Mouse (Mus musculus) limb, embryonic 13.5 days (tissue): ENCODE results near the gene Rap1b. TPM values are rescaled to one million over a fixed set of nuclear protein-coding genes. Genes with fewer than 3 reads are reported as not detected.

Source experiments
- ATAC-seq: fragments of 200-750 bp; cut with Nextera tagmentation; 2 replicates; pipeline ENCODE4 v1.8.0; 2017; ENCODE audit warnings: low read depth, moderate number of reproducible peaks, moderate TSS enrichment; ENCODE audit not compliant: low FRiP score
- H3K27ac ChIP-seq: fragments of 300-500 bp; sonication (generic); 2 replicates; pipeline ENCODE4 v1.5.1; 2015; ENCODE audit warnings: inconsistent platforms, mild to moderate bottlenecking, moderate library complexity
- H3K27me3 ChIP-seq: fragments of 300-500 bp; sonication (generic); 2 replicates; pipeline ENCODE4 v1.6.1; 2015; ENCODE audit warnings: mild to moderate bottlenecking, inconsistent platforms
- H3K36me3 ChIP-seq: fragments of 300-500 bp; sonication (generic); 2 replicates; pipeline ENCODE4 v1.6.1; 2015; ENCODE audit warnings: inconsistent platforms, mild to moderate bottlenecking, moderate library complexity
- H3K4me1 ChIP-seq: fragments of 300-500 bp; sonication (generic); 2 replicates; pipeline ENCODE4 v1.6.1; 2015; ENCODE audit warnings: inconsistent platforms
- H3K4me2 ChIP-seq: fragments of 300-500 bp; sonication (generic); replicated peaks from 2 replicates; pipeline ENCODE4 v1.6.1; 2015; ENCODE audit warnings: inconsistent platforms, mild to moderate bottlenecking, moderate library complexity
- H3K4me3 ChIP-seq: fragments of 300-500 bp; sonication (generic); 2 replicates; pipeline ENCODE4 v1.5.1; 2015; ENCODE audit warnings: moderate library complexity, mild to moderate bottlenecking, inconsistent platforms
- H3K9ac ChIP-seq: fragments of 300-500 bp; sonication (generic); 2 replicates; pipeline ENCODE4 v1.6.1; 2015; ENCODE audit warnings: mild to moderate bottlenecking, inconsistent platforms
- H3K9me3 ChIP-seq: fragments of 300-500 bp; sonication (generic); 2 replicates; pipeline ENCODE4 v1.6.1; 2016; ENCODE audit warnings: inconsistent platforms
- WGBS: fragments of 180-500 bp; shearing (Covaris S2); methylation state at CpG from one replicate; pipeline ENCODE4 v1.1.7; 2015; 5-methylcytosine and 5-hydroxymethylcytosine counted together
- polyA plus RNA-seq: library from polyadenylated mRNA; unstranded; fragments of >200 nt; fragmentation: Nextera tagmentation; extraction: Ambion mirVana; gene quantifications from 2 replicates; pipeline ENCODE4 v1.2.1, GENCODE M21; 2015

The Rap1b gene
- polyA plus RNA-seq, 1 experiment from 2014 or later = 173 TPM

DNA sequence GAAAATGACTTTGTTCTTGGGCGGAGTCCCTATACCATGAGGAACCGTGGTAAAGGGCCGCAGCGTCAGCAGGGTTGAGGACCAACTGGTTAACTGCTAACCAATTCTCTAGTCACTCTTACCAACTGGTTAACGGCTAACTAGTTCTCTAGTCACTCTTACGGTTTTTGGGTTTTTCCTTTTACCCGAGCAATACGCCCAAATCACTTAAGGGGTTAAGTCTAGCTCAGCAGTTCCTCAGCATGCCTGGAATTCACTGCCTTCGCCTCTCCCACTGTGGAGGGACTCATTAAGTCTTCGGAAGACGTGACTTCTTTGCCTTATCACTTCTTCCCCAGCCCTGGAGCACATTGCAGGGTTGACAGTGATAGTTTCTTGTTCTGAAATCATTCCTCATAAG is 35.3 kb downstream of the Rap1b start:
- no peak for ATAC-seq
- no peaks in the 10 kb centered on the region for H3K27me3 ChIP-seq
- H3K4me1 ChIP-seq = peaks cover 16% of the 10 kb centered on the region
- no peak overlapping the region for H3K9ac ChIP-seq
- peaks cover 36% of the 10 kb centered on the region for H3K36me3 ChIP-seq
- no peaks in the 10 kb centered on the region for H3K9me3 ChIP-seq
- WGBS = 79% methylated on average over 11 of the region's 11 CpGs
- no peak overlapping the region for H3K4me2 ChIP-seq
- no peak overlapping the region for H3K27ac ChIP-seq
- no peak overlapping the region for H3K4me3 ChIP-seq

DNA sequence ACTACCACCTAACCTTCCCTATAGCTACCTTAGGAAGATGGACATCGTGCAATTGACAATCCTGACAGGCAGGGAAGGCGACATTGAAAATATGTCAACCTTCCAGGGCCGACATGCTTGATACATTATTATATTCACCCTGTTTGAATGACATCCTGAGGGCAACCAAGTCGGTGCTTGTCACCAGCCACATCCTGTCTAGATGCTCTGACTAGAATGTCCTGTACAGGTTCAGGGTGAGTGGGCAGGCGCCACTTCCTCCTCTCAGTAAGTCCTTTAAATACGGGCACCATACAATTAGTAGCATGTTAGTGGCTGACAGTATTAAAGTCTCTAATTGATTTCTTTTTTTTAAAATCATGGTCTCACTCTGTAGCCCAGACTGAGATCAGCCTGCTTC is 37.8 kb downstream of the Rap1b start:
- no peak overlapping the region for H3K9ac ChIP-seq
- H3K4me1 ChIP-seq = peaks cover 16% of the 10 kb centered on the region
- no peaks in the 10 kb centered on the region for H3K27me3 ChIP-seq
- H3K4me3 ChIP-seq = no peak overlapping the region
- no peak overlapping the region for H3K4me2 ChIP-seq
- H3K36me3 ChIP-seq = peaks cover 21% of the 10 kb centered on the region
- H3K27ac ChIP-seq = no peak overlapping the region
- no peaks in the 10 kb centered on the region for H3K9me3 ChIP-seq
- 81% methylated on average over 6 of the region's 6 CpGs for WGBS
- no peak for ATAC-seq

- no peak for ATAC-seq
- Histone ChIP-seq H3K9ac (no peak overlapping the region), H3K4me1 (peaks cover 16% of the 10 kb centered on the region), H3K36me3 (peaks cover 2% of the 10 kb centered on the region; the same call in 1 of the 2 replicates), H3K4me2 (no peak overlapping the region), H3K27ac (no peak overlapping the region), H3K9me3 (no peaks in the 10 kb centered on the region), H3K27me3 (no peaks in the 10 kb centered on the region), H3K4me3 (no peak overlapping the region)
- WGBS = 61% methylated on average over 9 of the region's 9 CpGs
Measured at GRCm38 (mm10) chr10:117805919-117806318, 39.9 kb downstream of the Rap1b start.

DNA sequence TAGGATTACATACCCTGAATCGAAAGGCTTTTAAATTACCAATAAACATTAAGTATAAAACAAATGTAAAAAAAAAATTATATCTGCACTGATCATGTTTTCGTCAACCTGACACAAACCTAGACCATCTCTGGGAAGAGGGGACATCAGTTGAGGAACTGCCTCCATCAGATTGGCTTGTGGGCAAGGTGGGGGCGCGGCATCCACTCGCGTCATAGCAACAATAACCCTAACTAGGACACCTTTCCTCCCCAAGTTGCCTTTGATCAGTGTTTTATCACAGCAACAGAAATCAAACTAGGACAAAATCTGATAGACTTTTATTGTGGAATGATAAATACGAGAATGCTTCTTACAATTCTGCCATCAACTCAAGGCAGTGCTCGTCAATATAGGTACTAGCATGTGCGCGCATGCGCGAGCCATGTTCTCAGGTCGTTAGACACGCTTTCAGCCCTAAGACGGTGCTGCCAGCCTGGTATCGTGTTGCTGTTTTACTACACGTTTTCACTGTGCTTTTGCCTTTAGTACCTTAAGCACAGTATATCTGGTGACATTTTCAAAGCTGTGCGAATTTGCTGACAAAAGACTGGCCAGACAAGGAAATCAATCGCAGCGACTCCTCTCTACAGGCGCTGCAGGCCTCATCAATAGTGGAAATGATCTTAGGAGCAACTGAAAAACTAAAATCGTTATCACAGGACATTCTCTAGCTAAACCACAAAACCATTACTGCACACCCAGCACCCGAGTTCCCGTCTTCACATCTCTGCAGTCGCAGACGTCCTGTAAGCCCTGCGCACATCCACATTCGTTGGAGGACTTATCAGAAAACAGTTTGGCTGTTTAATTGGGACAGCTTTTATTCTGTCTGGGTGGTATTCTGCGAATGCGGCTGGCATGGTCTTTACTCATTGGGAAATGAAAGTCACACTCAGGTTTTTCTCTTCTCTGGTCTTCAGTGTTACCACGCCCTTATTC is 41.7 kb downstream of the Rap1b start:
- H3K36me3 ChIP-seq = no peaks in the 10 kb centered on the region
- no peak overlapping the region for H3K4me3 ChIP-seq
- no peaks in the 10 kb centered on the region for H3K27me3 ChIP-seq
- H3K9me3 ChIP-seq = no peaks in the 10 kb centered on the region
- ATAC-seq = no peak
- no peak overlapping the region for H3K4me2 ChIP-seq
- H3K27ac ChIP-seq = no peak overlapping the region
- peaks cover 8% of the 10 kb centered on the region for H3K4me1 ChIP-seq
- H3K9ac ChIP-seq = no peak overlapping the region
- WGBS = 83% methylated on average over 31 of the region's 31 CpGs

DNA sequence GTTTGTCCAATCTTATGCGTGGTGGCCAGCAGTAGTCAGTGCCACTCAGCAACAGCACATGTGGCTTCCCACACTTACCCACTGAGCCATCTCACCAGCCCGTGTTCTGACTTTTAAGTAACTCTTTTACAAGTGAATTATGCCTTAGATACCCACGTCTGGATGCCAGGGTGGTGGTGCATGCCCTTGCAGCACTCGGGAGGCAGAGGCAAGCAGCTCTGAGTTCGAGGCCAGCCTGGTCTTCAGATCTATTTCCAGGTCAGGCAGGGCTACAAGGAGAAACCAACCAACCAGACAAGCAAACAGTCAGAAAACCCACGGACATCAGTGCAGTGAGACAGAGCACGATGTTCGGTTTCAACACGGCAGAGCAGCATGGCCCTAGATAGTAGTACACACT is 43.9 kb downstream of the Rap1b start:
- no peaks in the 10 kb centered on the region for H3K9me3 ChIP-seq
- H3K36me3 ChIP-seq = no peaks in the 10 kb centered on the region
- ATAC-seq = no peak
- H3K4me1 ChIP-seq = 0 out of 2 replicates have a peak, but pooled peaks cover 5% of the 10 kb centered on the region
- WGBS = 92% methylated on average over 9 of the region's 9 CpGs
- H3K4me2 ChIP-seq = no peak overlapping the region
- no peak overlapping the region for H3K27ac ChIP-seq
- H3K9ac ChIP-seq = no peak overlapping the region
- H3K27me3 ChIP-seq = no peaks in the 10 kb centered on the region
- H3K4me3 ChIP-seq = no peak overlapping the region

DNA sequence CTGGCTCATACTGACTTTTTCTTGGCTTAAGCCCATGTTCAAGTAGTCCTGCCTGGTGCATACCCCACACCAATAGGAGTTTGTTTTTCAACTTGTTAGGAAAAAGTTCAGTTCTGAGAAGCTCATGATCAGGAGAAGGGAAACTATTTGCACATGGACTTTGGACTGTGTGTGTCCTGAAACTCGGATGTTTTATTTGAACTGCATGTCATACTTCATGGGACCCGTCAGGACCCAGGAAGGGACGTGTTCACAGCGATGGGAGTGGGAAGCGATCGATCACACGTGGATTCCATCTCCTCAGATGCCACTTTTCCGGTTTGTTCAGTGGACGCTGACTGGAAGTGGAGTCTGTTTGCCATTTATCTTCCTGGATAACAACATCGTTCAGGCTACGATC is 46.0 kb downstream of the Rap1b start:
- H3K9ac ChIP-seq = no peak overlapping the region
- H3K4me3 ChIP-seq = no peak overlapping the region
- H3K9me3 ChIP-seq = no peaks in the 10 kb centered on the region
- H3K27me3 ChIP-seq = no peaks in the 10 kb centered on the region
- ATAC-seq = no peak
- 87% methylated on average over 11 of the region's 11 CpGs for WGBS
- H3K4me1 ChIP-seq = 0 out of 2 replicates have a peak, but pooled peaks cover 5% of the 10 kb centered on the region
- H3K4me2 ChIP-seq = no peak overlapping the region
- no peak overlapping the region for H3K27ac ChIP-seq
- no peaks in the 10 kb centered on the region for H3K36me3 ChIP-seq

DNA sequence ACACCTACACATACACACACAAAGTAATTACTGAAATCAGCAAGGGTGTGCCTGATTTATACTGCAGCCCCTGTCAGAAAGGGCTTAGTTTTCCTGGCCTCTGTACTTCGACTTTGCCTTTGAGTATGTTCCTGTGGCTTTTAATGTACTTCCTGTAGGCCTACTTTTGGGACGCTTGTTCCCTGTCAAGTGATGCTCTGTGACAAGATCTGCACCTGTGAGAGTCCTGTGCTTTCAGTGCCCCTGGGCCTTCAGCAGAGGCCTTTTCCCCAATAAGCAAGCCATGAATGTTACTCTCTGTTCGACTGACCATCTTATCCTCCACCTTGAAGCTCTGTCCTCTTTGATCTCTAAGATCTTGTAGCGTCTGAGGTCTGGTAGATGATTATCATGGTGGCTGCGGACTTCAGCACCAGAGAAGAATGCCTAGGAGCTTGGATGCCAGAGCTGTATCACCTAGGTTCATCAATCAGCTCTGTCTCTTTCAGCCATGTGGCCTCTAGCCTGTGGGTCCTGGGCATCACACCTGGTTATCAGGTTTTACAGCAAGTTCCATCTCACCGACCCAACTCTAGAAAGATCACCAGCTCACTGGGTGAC is 47.3 kb downstream of the Rap1b start:
- H3K36me3 ChIP-seq = no peaks in the 10 kb centered on the region

GRCm38 (mm10) chr10:117797684-117798083 is 48.2 kb downstream of the Rap1b start:
- 78% methylated on average over 7 of the region's 7 CpGs for WGBS
- no peak overlapping the region for H3K9ac ChIP-seq
- H3K4me1 ChIP-seq = 0 out of 2 replicates have a peak, but pooled peaks cover 11% of the 10 kb centered on the region
- H3K4me2 ChIP-seq = no peak overlapping the region
- no peak overlapping the region for H3K27ac ChIP-seq
- no peak for ATAC-seq
- H3K4me3 ChIP-seq = no peak overlapping the region
- no peaks in the 10 kb centered on the region for H3K27me3 ChIP-seq
- no peaks in the 10 kb centered on the region for H3K36me3 ChIP-seq
- H3K9me3 ChIP-seq = no peaks in the 10 kb centered on the region

More for the DNA sequence above, 47.3 kb downstream of the Rap1b start:
- Histone ChIP-seq H3K9ac (no peak overlapping the region), H3K4me2 (no peak overlapping the region), H3K4me1 (0 out of 2 replicates have a peak, but pooled peaks cover 5% of the 10 kb centered on the region), H3K27me3 (no peaks in the 10 kb centered on the region), H3K4me3 (no peak overlapping the region), H3K9me3 (no peaks in the 10 kb centered on the region), H3K27ac (no peak overlapping the region)
- WGBS = 62% methylated on average over 6 of the region's 6 CpGs
- no peak for ATAC-seq

GRCm38 (mm10) chr10:117797106-117797505 is 48.7 kb downstream of the Rap1b start:
- no peak for ATAC-seq
- 89% methylated on average over 12 of the region's 12 CpGs for WGBS

GRCm38 (mm10) chr10:117796181-117796580 is 49.7 kb downstream of the Rap1b start:
- H3K4me1 ChIP-seq = peaks cover 18% of the 10 kb centered on the region
- H3K9ac ChIP-seq = no peak overlapping the region
- ATAC-seq = no peak
- H3K36me3 ChIP-seq = no peaks in the 10 kb centered on the region
- no peak overlapping the region for H3K4me2 ChIP-seq
- H3K9me3 ChIP-seq = no peaks in the 10 kb centered on the region
- no peak overlapping the region for H3K4me3 ChIP-seq
- no peak overlapping the region for H3K27ac ChIP-seq
- 93% methylated on average over 7 of the region's 7 CpGs for WGBS
- H3K27me3 ChIP-seq = no peaks in the 10 kb centered on the region

More at GRCm38 (mm10) chr10:117797106-117797505, 48.7 kb downstream of the Rap1b start:
- Histone ChIP-seq H3K27me3 (no peaks in the 10 kb centered on the region), H3K36me3 (no peaks in the 10 kb centered on the region), H3K9me3 (no peaks in the 10 kb centered on the region), H3K4me3 (no peak overlapping the region), H3K4me1 (0 out of 2 replicates have a peak, but pooled peaks cover 11% of the 10 kb centered on the region), H3K27ac (no peak overlapping the region), H3K9ac (no peak overlapping the region), H3K4me2 (no peak overlapping the region)

GRCm38 (mm10) chr10:117795206-117795605 is 50.6 kb downstream of the Rap1b start:
- Histone ChIP-seq H3K4me1 (peaks cover 24% of the 10 kb centered on the region), H3K9me3 (no peaks in the 10 kb centered on the region), H3K4me2 (no peak overlapping the region), H3K27ac (no peak overlapping the region), H3K4me3 (no peak overlapping the region), H3K9ac (no peak overlapping the region), H3K36me3 (no peaks in the 10 kb centered on the region), H3K27me3 (no peaks in the 10 kb centered on the region)
- no peak for ATAC-seq
- 81% methylated on average over 4 of the region's 4 CpGs for WGBS

- Histone ChIP-seq H3K27me3 (no peaks in the 10 kb centered on the region), H3K9ac (no peak overlapping the region), H3K9me3 (no peaks in the 10 kb centered on the region), H3K4me2 (peak overlapping the region; percentile 62), H3K27ac (no peak overlapping the region; the same call in 1 of the 2 replicates), H3K4me3 (peak overlapping the region; percentile 88; the same call in 1 of the 2 replicates), H3K4me1 (peaks cover 23% of the 10 kb centered on the region), H3K36me3 (no peaks in the 10 kb centered on the region)
- WGBS = 79% methylated on average over 11 of the region's 11 CpGs
- no peak for ATAC-seq
Measured at GRCm38 (mm10) chr10:117793436-117794030, 52.3 kb downstream of the Rap1b start.
